Mouse (Mus musculus): ENCODE results near the gene Fzd10.

DNA sequence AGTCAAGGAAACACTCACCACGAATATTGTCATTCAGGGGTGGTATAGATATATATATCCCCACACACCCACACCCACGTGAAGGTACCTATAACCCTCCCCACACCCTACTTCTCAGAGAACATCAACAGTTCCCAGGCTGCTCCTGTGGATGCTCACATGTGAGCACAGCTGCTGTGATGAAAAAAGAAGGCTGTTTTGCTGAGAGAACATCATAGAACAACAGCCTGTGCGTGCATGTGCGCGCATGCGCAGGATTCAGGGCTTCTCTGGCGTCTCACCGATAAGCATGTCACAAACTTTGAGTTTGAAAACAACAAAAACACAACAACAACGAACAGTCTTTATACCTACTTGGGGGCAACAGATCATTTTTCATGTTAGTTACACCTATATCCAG, 36.0 kb downstream of the Fzd10 start:
- TF ChIP-seq CTCF (IDR thresholded peaks at IDR 0.05; ENCODE audit: extremely low read depth, insufficient read length, insufficient replicate concordance, low read depth, low read length) (no peak), POLR2A (IDR thresholded peaks at IDR 0.05; ENCODE audit: low read depth, low read length) (no peak)

All from small intestine, adult 2 months (tissue).